Mouse (Mus musculus) limb, embryonic 13.5 days (tissue): ENCODE measurements around the gene Armh1. TPM values are rescaled to one million over a fixed set of nuclear protein-coding genes. Genes with fewer than 3 reads are reported as not detected.

ENCODE experiments used
- ATAC-seq: fragments of 200-750 bp; cut with Nextera tagmentation; 2 replicates; pipeline ENCODE4 v1.8.0; 2017; ENCODE audit warnings: low read depth, moderate number of reproducible peaks, moderate TSS enrichment; ENCODE audit not compliant: low FRiP score
- H3K27ac ChIP-seq: fragments of 300-500 bp; sonication (generic); 2 replicates; pipeline ENCODE4 v1.5.1; 2015; ENCODE audit warnings: inconsistent platforms, mild to moderate bottlenecking, moderate library complexity
- H3K27me3 ChIP-seq: fragments of 300-500 bp; sonication (generic); 2 replicates; pipeline ENCODE4 v1.6.1; 2015; ENCODE audit warnings: mild to moderate bottlenecking, inconsistent platforms
- H3K36me3 ChIP-seq: fragments of 300-500 bp; sonication (generic); 2 replicates; pipeline ENCODE4 v1.6.1; 2015; ENCODE audit warnings: inconsistent platforms, mild to moderate bottlenecking, moderate library complexity
- H3K4me1 ChIP-seq: fragments of 300-500 bp; sonication (generic); 2 replicates; pipeline ENCODE4 v1.6.1; 2015; ENCODE audit warnings: inconsistent platforms
- H3K4me2 ChIP-seq: fragments of 300-500 bp; sonication (generic); replicated peaks from 2 replicates; pipeline ENCODE4 v1.6.1; 2015; ENCODE audit warnings: inconsistent platforms, mild to moderate bottlenecking, moderate library complexity
- H3K4me3 ChIP-seq: fragments of 300-500 bp; sonication (generic); 2 replicates; pipeline ENCODE4 v1.5.1; 2015; ENCODE audit warnings: moderate library complexity, mild to moderate bottlenecking, inconsistent platforms
- H3K9ac ChIP-seq: fragments of 300-500 bp; sonication (generic); 2 replicates; pipeline ENCODE4 v1.6.1; 2015; ENCODE audit warnings: mild to moderate bottlenecking, inconsistent platforms
- H3K9me3 ChIP-seq: fragments of 300-500 bp; sonication (generic); 2 replicates; pipeline ENCODE4 v1.6.1; 2016; ENCODE audit warnings: inconsistent platforms
- WGBS: fragments of 180-500 bp; shearing (Covaris S2); methylation state at CpG from one replicate; pipeline ENCODE4 v1.1.7; 2015; 5-methylcytosine and 5-hydroxymethylcytosine counted together
- polyA plus RNA-seq: library from polyadenylated mRNA; unstranded; fragments of >200 nt; fragmentation: Nextera tagmentation; extraction: Ambion mirVana; gene quantifications from 2 replicates; pipeline ENCODE4 v1.2.1, GENCODE M21; 2015

Gene Armh1
- polyA plus RNA-seq, 1 experiment from 2014 or later, result 0.53 TPM

DNA sequence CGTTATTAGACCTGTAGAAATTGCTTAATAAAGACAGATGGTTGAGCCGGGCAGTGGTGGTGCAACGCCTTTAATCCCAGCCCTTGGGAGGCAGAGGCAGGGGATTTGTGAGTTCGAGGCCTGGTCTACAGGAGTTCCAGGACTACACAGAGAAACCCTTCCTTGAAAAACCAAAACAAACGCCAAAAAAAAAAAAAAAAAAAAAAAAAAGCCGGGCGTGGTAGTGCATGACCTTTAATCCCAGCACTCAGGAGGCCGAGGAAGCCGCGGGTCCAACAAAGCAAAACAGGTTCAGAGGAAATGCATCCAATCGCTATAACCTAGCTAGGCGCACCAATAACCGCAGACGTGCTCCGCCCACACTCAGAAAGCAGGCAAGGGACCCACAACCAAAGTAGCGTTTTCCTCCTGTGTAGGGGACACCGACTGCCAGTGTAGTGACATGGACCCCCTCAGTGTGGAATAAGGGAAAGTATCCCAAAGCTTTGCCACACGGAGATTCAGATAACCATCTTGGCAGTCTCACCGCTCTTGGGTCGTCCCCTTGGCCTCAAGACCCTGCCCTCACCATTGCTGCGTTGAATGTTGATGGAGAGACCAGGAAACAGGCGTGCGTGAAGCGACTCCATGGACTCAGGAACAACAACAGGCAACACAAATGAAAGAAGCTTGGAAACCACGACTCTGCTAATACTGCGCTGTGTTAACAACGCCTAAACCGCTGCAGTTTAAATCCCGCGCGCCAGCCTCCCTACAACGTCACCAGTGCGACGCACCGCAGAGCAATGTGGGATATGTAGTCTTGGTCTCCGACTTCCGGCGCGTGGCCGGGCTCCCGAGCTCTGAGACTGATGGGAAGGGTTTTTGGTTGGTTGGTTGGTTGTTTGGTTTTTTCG, 69.8 kb downstream of the Armh1 start, which contains the start of gene Kif2c:
Kif2c (minus strand) TSS at position 777 of the 896 bp plus-strand sequence.
- Histone ChIP-seq H3K4me1 (peaks cover 12% of the 10 kb centered on the region), H3K27ac (peak within 1 kb of the TSS; percentile 65; the same call in 1 of the 2 replicates), H3K4me2 (peak within 1 kb of the TSS; percentile 88), H3K9ac (peak within 1 kb of the TSS; percentile 68), H3K36me3 (peaks cover 30% of the 10 kb centered on the region), H3K4me3 (peak within 1 kb of the TSS; percentile 73), H3K27me3 (no peaks in the 10 kb centered on the region), H3K9me3 (no peaks in the 10 kb centered on the region)
- WGBS, result 1% methylated on average over 42 of the region's 42 CpGs
- peak; percentile 97 for ATAC-seq

DNA sequence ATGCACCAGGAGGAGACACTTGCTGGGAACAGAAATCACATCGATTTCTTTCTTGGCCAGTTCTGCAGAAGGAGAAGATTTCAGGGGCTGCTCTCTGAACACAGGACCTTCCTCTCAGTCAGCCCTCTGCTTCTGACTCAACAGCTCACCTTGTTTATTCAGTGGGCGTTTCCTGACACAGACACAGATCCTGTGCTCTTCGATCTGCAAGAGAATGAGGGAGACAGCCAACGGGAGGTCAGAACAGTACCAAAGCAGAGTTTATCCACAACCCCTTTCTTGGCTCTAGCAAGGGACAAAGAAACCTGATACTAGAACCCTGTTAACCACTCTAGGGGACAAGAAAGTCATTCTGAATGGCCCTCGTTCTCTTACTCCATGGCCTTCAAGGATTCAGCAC, 82.0 kb downstream of the Armh1 start:
- no peaks in the 10 kb centered on the region for H3K27me3 ChIP-seq
- WGBS, result 89% methylated on average over 5 of the region's 5 CpGs
- no peak overlapping the region for H3K4me3 ChIP-seq
- H3K27ac ChIP-seq, result no peak overlapping the region
- no peak overlapping the region for H3K4me2 ChIP-seq
- ATAC-seq, result no peak
- H3K4me1 ChIP-seq, result no peaks in the 10 kb centered on the region
- peaks cover 98% of the 10 kb centered on the region for H3K36me3 ChIP-seq
- no peak overlapping the region for H3K9ac ChIP-seq
- H3K9me3 ChIP-seq, result no peaks in the 10 kb centered on the region

Other genes with a start within 250 kb of the Armh1 start
- gene Eif2b3, start 232.7 kb downstream of the Armh1 start, polyA plus RNA-seq, result 47.0 and 49.9 TPM in 2 replicates
- 7.9 and 9.4 TPM in 2 replicates for gene Ptch2, start 156.1 kb downstream of the Armh1 start, polyA plus RNA-seq
- 5.1 and 5.2 TPM in 2 replicates for gene Btbd19, start 126.4 kb downstream of the Armh1 start, polyA plus RNA-seq
- not detected in 2 replicates for gene Tctex1d4, start 125.3 kb downstream of the Armh1 start, polyA plus RNA-seq
- 3.1 and 3.5 TPM in 2 replicates for gene Plk3, start 118.2 kb downstream of the Armh1 start, polyA plus RNA-seq
- gene Rps8, start 95.9 kb downstream of the Armh1 start, polyA plus RNA-seq, result 885 and 930 TPM in 2 replicates
- 71.4 and 72.6 TPM in 2 replicates for gene Kif2c, start 69.5 kb downstream of the Armh1 start, polyA plus RNA-seq
- 10.0 and 11.3 TPM in 2 replicates for gene Tmem53, start 174 bp downstream of the Armh1 start, polyA plus RNA-seq
- gene Rnf220, start 244.9 kb upstream of the Armh1 start, polyA plus RNA-seq, result 91.2 and 96.1 TPM in 2 replicates